In genomic region chr13:47348517-47349145, GRCm38 (mm10) we compare ENCODE assay signal across 8 mouse cellular contexts.
DNase-seq lines count a peak whose midpoint lies in the region; ATAC-seq and TF ChIP-seq lines count a peak whose summit lies in the region.

No protein-coding gene starts in this region.

- no peaks in the 10 kb centered on the region for H3K79me2 ChIP-seq in liver, adult 2 months (ENCODE audit: control insufficient read depth, insufficient read depth, low read length)

- no peak overlapping the region for H3K27ac ChIP-seq in liver, adult 2 months (replicated peaks; ENCODE audit: insufficient read depth, low read depth, low read length)
- H3K27ac ChIP-seq in liver, embryonic 11.5 days (ENCODE audit: low read depth, low read length): no peak overlapping the region
- H3K27ac ChIP-seq in kidney, postnatal 0 days: no peak overlapping the region
- H3K27ac ChIP-seq in liver, postnatal 0 days (ENCODE audit: low read depth): no peak overlapping the region

- no peaks in the 10 kb centered on the region for H3K36me3 ChIP-seq in liver, adult 2 months (ENCODE audit: control insufficient read depth, insufficient read depth, low read length)
- H3K36me3 ChIP-seq in liver, embryonic 11.5 days (ENCODE audit: control insufficient read depth, insufficient read depth, low read length): no peaks in the 10 kb centered on the region
- no peaks in the 10 kb centered on the region for H3K36me3 ChIP-seq in kidney, postnatal 0 days (ENCODE audit: insufficient read depth, low read length)
- no peaks in the 10 kb centered on the region for H3K36me3 ChIP-seq in liver, postnatal 0 days (replicated peaks; ENCODE audit: insufficient read depth, low read length)

- intact Hi-C loops in gastrocnemius, postnatal 14 days (cut with DNase I; ENCODE audit: low total_unique reads): loop anchor here (5.0 kb wide), 1 partner anchor 1114 kb away; no protein-coding TSS in a partner anchor

- no peak for TF ChIP-seq POLR2A in liver, adult 2 months (IDR thresholded peaks at IDR 0.05; ENCODE audit: extremely low read depth, insufficient read depth, low read length)

- peak; percentile 60 for TF ChIP-seq CTCF in liver, adult 2 months (IDR thresholded peaks at IDR 0.05; ENCODE audit: low read depth, low read length)
- TF ChIP-seq CTCF in kidney, postnatal 0 days (IDR thresholded peaks at IDR 0.05; ENCODE audit: low read depth): peak; percentile 93
- TF ChIP-seq CTCF in liver, postnatal 0 days (IDR thresholded peaks at IDR 0.05; ENCODE audit: low read depth): peak; percentile 70

- H3K4me1 ChIP-seq in liver, adult 2 months (ENCODE audit: control insufficient read depth, insufficient read depth, low read length): no peaks in the 10 kb centered on the region
- no peaks in the 10 kb centered on the region for H3K4me1 ChIP-seq in liver, embryonic 11.5 days (replicated peaks; ENCODE audit: control insufficient read depth, insufficient read depth, low read length)
- H3K4me1 ChIP-seq in kidney, postnatal 0 days (replicated peaks; ENCODE audit: insufficient read depth, low read length): no peaks in the 10 kb centered on the region
- H3K4me1 ChIP-seq in liver, postnatal 0 days (ENCODE audit: insufficient read depth): no peaks in the 10 kb centered on the region

- no peak for TF ChIP-seq EP300 in liver, postnatal 0 days (IDR thresholded peaks at IDR 0.05; ENCODE audit: low read depth)

- no peaks in the 10 kb centered on the region for H3K9me3 ChIP-seq in liver, embryonic 11.5 days (ENCODE audit: control insufficient read depth, low read length)
- no peaks in the 10 kb centered on the region for H3K9me3 ChIP-seq in kidney, postnatal 0 days (replicated peaks; ENCODE audit: low read length)
- H3K9me3 ChIP-seq in liver, postnatal 0 days (ENCODE audit: low read length): no peaks in the 10 kb centered on the region

- no peak overlapping the region for H3K4me3 ChIP-seq in liver, adult 2 months (ENCODE audit: insufficient read depth, low read depth, low read length)
- no peak overlapping the region for H3K4me3 ChIP-seq in liver, embryonic 11.5 days (ENCODE audit: low read depth, low read length)
- H3K4me3 ChIP-seq in kidney, postnatal 0 days (replicated peaks; ENCODE audit: low read depth, low read length): no peak overlapping the region
- H3K4me3 ChIP-seq in liver, postnatal 0 days (ENCODE audit: low read depth, low read length): no peak overlapping the region

- DNase-seq in liver, adult 2 months (ENCODE audit: extremely low read depth, low read depth, low spot score): peak; percentile 6
- no peak for DNase-seq in liver, embryonic 11.5 days (ENCODE audit: low spot score)
- peak; percentile 89 for DNase-seq in embryo, embryonic 10 days (ENCODE audit: low spot score)
- DNase-seq in gastrocnemius, postnatal 14 days: peak; percentile 79
- peak; percentile 76 for DNase-seq in kidney, postnatal 0 days (ENCODE audit: low spot score)
- DNase-seq in liver, postnatal 0 days: peak; percentile 49
- DNase-seq in retina, embryonic 14.5 days (ENCODE audit: low spot score): peak; percentile 84
- DNase-seq in c-Kit-positive CD71-positive TER-119-positive erythroid progenitor cells, embryonic 14.5 days (ENCODE audit: low spot score): no peak

- no peak overlapping the region for H3K9ac ChIP-seq in liver, adult 2 months (ENCODE audit: low read depth, low read length)
- no peak overlapping the region for H3K9ac ChIP-seq in liver, embryonic 11.5 days (ENCODE audit: low read depth, low read length)
- H3K9ac ChIP-seq in kidney, postnatal 0 days (ENCODE audit: low read depth, low read length): no peak overlapping the region
- H3K9ac ChIP-seq in liver, postnatal 0 days (replicated peaks): no peak overlapping the region

- H3K27me3 ChIP-seq in liver, adult 2 months (ENCODE audit: control insufficient read depth, insufficient read depth, low read length): peaks cover 6% of the 10 kb centered on the region; the same call in 1 of the 2 replicates
- H3K27me3 ChIP-seq in liver, embryonic 11.5 days (replicated peaks; ENCODE audit: control insufficient read depth, insufficient read depth, low read length): no peaks in the 10 kb centered on the region
- H3K27me3 ChIP-seq in kidney, postnatal 0 days (ENCODE audit: insufficient read depth, low read length): no peaks in the 10 kb centered on the region
- H3K27me3 ChIP-seq in liver, postnatal 0 days (ENCODE audit: insufficient read depth, low read length): no peaks in the 10 kb centered on the region

- no peak for ATAC-seq in liver, embryonic 11.5 days (replicated peaks; ENCODE audit: low FRiP score)
- no peak for ATAC-seq in kidney, postnatal 0 days (replicated peaks; ENCODE audit: low FRiP score, low read depth)
- no peak for ATAC-seq in liver, postnatal 0 days

- 41% methylated on average over 17 of the region's 17 CpGs for WGBS in liver, adult 2 months
- WGBS in liver, embryonic 11.5 days: 41% methylated on average over 17 of the region's 17 CpGs
- WGBS in kidney, postnatal 0 days: 45% methylated on average over 17 of the region's 17 CpGs
- WGBS in liver, postnatal 0 days (ENCODE audit: insufficient replicate concordance): 40% methylated on average over 17 of the region's 17 CpGs

- H3K4me2 ChIP-seq in liver, embryonic 11.5 days: no peak overlapping the region
- H3K4me2 ChIP-seq in kidney, postnatal 0 days (ENCODE audit: low read length): no peak overlapping the region
- H3K4me2 ChIP-seq in liver, postnatal 0 days (ENCODE audit: low read depth, low read length): no peak overlapping the region

Comparison
In these comparisons a context has a peak if more than half of its experiments do, and no peak if none do; other contexts are left out.
1. DNase-seq: peak in liver, adult 2 months (single experiment), embryo, embryonic 10 days (single experiment), gastrocnemius, postnatal 14 days (single experiment), kidney, postnatal 0 days (single experiment), liver, postnatal 0 days (single experiment) and retina, embryonic 14.5 days (single experiment); none in liver, embryonic 11.5 days (single experiment) and c-Kit-positive CD71-positive TER-119-positive erythroid progenitor cells, embryonic 14.5 days (single experiment).
2. Peak in every context shown above with its lines, with median percentiles within 50 percentile points of each other: CTCF ChIP-seq.